Mouse (Mus musculus): ENCODE measurements around the gene Crim1.
A peak's percentile ranks its signal among the peaks of the same experiment; 100 is the strongest.

The Crim1 gene

GRCm38 (mm10) chr17:78211881-78212280 is 11.8 kb downstream of the Crim1 start:
- no peak for DNase-seq (ENCODE audit: low read depth)

- DNase-seq (ENCODE audit: low read depth) = no peak
These were observed 13.1 kb downstream of the Crim1 start for GRCm38 (mm10) chr17:78213128-78213527.

- DNase-seq (ENCODE audit: low read depth) = no peak
These were observed 16.5 kb downstream of the Crim1 start for GRCm38 (mm10) chr17:78216526-78216925.

GRCm38 (mm10) chr17:78217406-78217805 is 17.4 kb downstream of the Crim1 start:
- DNase-seq (ENCODE audit: low read depth) = no peak

GRCm38 (mm10) chr17:78218506-78219232 is 18.6 kb downstream of the Crim1 start:
- DNase-seq (ENCODE audit: low read depth) = peak; percentile 51

GRCm38 (mm10) chr17:78221007-78221642 is 21.1 kb downstream of the Crim1 start:
- DNase-seq (ENCODE audit: low read depth) = no peak

- no peak for DNase-seq (ENCODE audit: low read depth)
These were observed 21.8 kb downstream of the Crim1 start for GRCm38 (mm10) chr17:78221860-78222259.

- DNase-seq (ENCODE audit: low read depth) = no peak
These were observed 23.9 kb downstream of the Crim1 start for GRCm38 (mm10) chr17:78223988-78224387.

GRCm38 (mm10) chr17:78225547-78225946 is 25.5 kb downstream of the Crim1 start:
- no peak for DNase-seq (ENCODE audit: low read depth)

- no peak for DNase-seq (ENCODE audit: low read depth)
These were observed 27.2 kb downstream of the Crim1 start for GRCm38 (mm10) chr17:78227211-78227610.

- no peak for DNase-seq (ENCODE audit: low read depth)
These were observed 31.5 kb downstream of the Crim1 start for GRCm38 (mm10) chr17:78231567-78231966.

- DNase-seq (ENCODE audit: low read depth) = no peak
These were observed 32.7 kb downstream of the Crim1 start for GRCm38 (mm10) chr17:78232703-78233102.

GRCm38 (mm10) chr17:78233873-78234272 is 33.8 kb downstream of the Crim1 start:
- no peak for DNase-seq (ENCODE audit: low read depth)

- no peak for DNase-seq (ENCODE audit: low read depth)
These were observed 36.1 kb downstream of the Crim1 start for GRCm38 (mm10) chr17:78236126-78236525.

- no peak for DNase-seq (ENCODE audit: low read depth)
These were observed 37.9 kb downstream of the Crim1 start for GRCm38 (mm10) chr17:78237954-78238353.

- no peak for DNase-seq (ENCODE audit: low read depth)
These were observed 40.1 kb downstream of the Crim1 start for GRCm38 (mm10) chr17:78240161-78240560.

- no peak for DNase-seq (ENCODE audit: low read depth)
These were observed 41.2 kb downstream of the Crim1 start for GRCm38 (mm10) chr17:78241238-78241637.

GRCm38 (mm10) chr17:78244752-78245151 is 44.7 kb downstream of the Crim1 start:
- no peak for DNase-seq (ENCODE audit: low read depth)

- DNase-seq (ENCODE audit: low read depth) = peak; percentile 40
These were observed 45.4 kb downstream of the Crim1 start for GRCm38 (mm10) chr17:78245444-78245843.

GRCm38 (mm10) chr17:78246634-78247383 is 46.8 kb downstream of the Crim1 start:
- DNase-seq (ENCODE audit: low read depth) = no peak

GRCm38 (mm10) chr17:78248197-78248596 is 48.1 kb downstream of the Crim1 start:
- no peak for DNase-seq (ENCODE audit: low read depth)

GRCm38 (mm10) chr17:78248943-78249342 is 48.9 kb downstream of the Crim1 start:
- DNase-seq (ENCODE audit: low read depth) = no peak
